Mouse (Mus musculus) urinary bladder, postnatal 36 days (tissue): ENCODE results near the gene Elk3.

Source experiments
- DNase-seq, 2 experiments: peaks; one replicate each; pipeline ENCODE4 v3.0.0; 2022; ENCODE audit warnings: low spot score in 2 of 2, mixed read lengths in 1 of 2

The Elk3 gene

GRCm38 (mm10) chr10:93294547-93295219, 16.3 kb downstream of the Elk3 start:
- no peak for DNase-seq

- no peak for DNase-seq
These were observed 17.3 kb downstream of the Elk3 start for GRCm38 (mm10) chr10:93293621-93294020.

GRCm38 (mm10) chr10:93291843-93292242, 19.1 kb downstream of the Elk3 start:
- DNase-seq, result peak; percentile 68 to 83

GRCm38 (mm10) chr10:93291352-93291751, 19.6 kb downstream of the Elk3 start:
- DNase-seq, result peak; percentile 39 to 58

GRCm38 (mm10) chr10:93289404-93289803, 21.5 kb downstream of the Elk3 start:
- DNase-seq, result no peak

- DNase-seq, result no peak
These were observed 22.6 kb downstream of the Elk3 start for GRCm38 (mm10) chr10:93288336-93288735.

GRCm38 (mm10) chr10:93287551-93288145, 23.3 kb downstream of the Elk3 start:
- no peak for DNase-seq

- no peak for DNase-seq
These were observed 25.4 kb downstream of the Elk3 start for GRCm38 (mm10) chr10:93285489-93285888.

GRCm38 (mm10) chr10:93283258-93283657, 27.7 kb downstream of the Elk3 start:
- no peak for DNase-seq

- DNase-seq, result no peak
These were observed 28.4 kb downstream of the Elk3 start for GRCm38 (mm10) chr10:93282526-93282964.

GRCm38 (mm10) chr10:93281092-93281491, 29.8 kb downstream of the Elk3 start:
- no peak for DNase-seq

GRCm38 (mm10) chr10:93280586-93280985, 30.3 kb downstream of the Elk3 start:
- DNase-seq, result no peak

GRCm38 (mm10) chr10:93279062-93279461, 31.9 kb downstream of the Elk3 start:
- DNase-seq, result no peak

GRCm38 (mm10) chr10:93278361-93278760, 32.6 kb downstream of the Elk3 start:
- DNase-seq, result no peak

GRCm38 (mm10) chr10:93276857-93277256, 34.1 kb downstream of the Elk3 start:
- DNase-seq, result no peak

- DNase-seq, result no peak
These were observed 34.6 kb downstream of the Elk3 start for GRCm38 (mm10) chr10:93276349-93276763.

- DNase-seq, result no peak
These were observed 35.5 kb downstream of the Elk3 start for GRCm38 (mm10) chr10:93275212-93276136.

- DNase-seq, result no peak
These were observed 36.6 kb downstream of the Elk3 start for GRCm38 (mm10) chr10:93274277-93274696.

GRCm38 (mm10) chr10:93272986-93273982, 37.7 kb downstream of the Elk3 start:
- DNase-seq, result no peak

GRCm38 (mm10) chr10:93271831-93272230, 39.1 kb downstream of the Elk3 start:
- DNase-seq, result no peak

GRCm38 (mm10) chr10:93270889-93271460, 40.0 kb downstream of the Elk3 start:
- DNase-seq, result no peak
